31 mouse cellular contexts compared by ENCODE assay signal in genomic region chr11:78348474-78348873, GRCm38 (mm10). TPM values are rescaled to one million over a fixed set of nuclear protein-coding genes. Genes with fewer than 3 reads are reported as not detected.
DNase-seq lines count a peak whose midpoint lies in the region; ATAC-seq lines count a peak whose summit lies in the region.
"Had no signal": no experiment of that assay in that cellular context is flagged by ENCODE, and none has a peak within 500 bp of the region (broad histone marks: within the 10 kb centered on the region; RNA-seq: fewer than 3 reads in every experiment).

No protein-coding gene starts in this region.

- peak overlapping the region; percentile 19; the same call in 1 of the 2 replicates for H3K9ac ChIP-seq in hindbrain, embryonic 13.5 days
- no peak overlapping the region for H3K9ac ChIP-seq in hindbrain, embryonic 14.5 days
- H3K9ac ChIP-seq: forebrain, embryonic 13.5 days; hindbrain, embryonic 15.5 days; limb, embryonic 15.5 days; midbrain, embryonic 15.5 days; neural tube, embryonic 15.5 days had no signal

- H3K27ac ChIP-seq in hindbrain, embryonic 13.5 days, result no peak overlapping the region
- H3K27ac ChIP-seq in hindbrain, embryonic 14.5 days, result no peak overlapping the region
- H3K27ac ChIP-seq: forebrain, embryonic 13.5 days; hindbrain, embryonic 15.5 days; limb, embryonic 15.5 days; midbrain, embryonic 15.5 days; neural tube, embryonic 15.5 days had no signal

- no peaks in the 10 kb centered on the region for H3K27me3 ChIP-seq in hindbrain, embryonic 13.5 days
- no peaks in the 10 kb centered on the region for H3K27me3 ChIP-seq in hindbrain, embryonic 14.5 days (ENCODE audit: control insufficient read depth, insufficient read depth, low read length)
- no peaks in the 10 kb centered on the region for H3K27me3 ChIP-seq in megakaryocyte, embryonic 14.5 days (replicated peaks)
- H3K27me3 ChIP-seq: forebrain, embryonic 13.5 days; hindbrain, embryonic 15.5 days; limb, embryonic 15.5 days; midbrain, embryonic 15.5 days; neural tube, embryonic 15.5 days had no signal

- peaks cover 21% of the 10 kb centered on the region for H3K36me3 ChIP-seq in hindbrain, embryonic 13.5 days
- peaks cover 13% of the 10 kb centered on the region for H3K36me3 ChIP-seq in hindbrain, embryonic 14.5 days (replicated peaks; ENCODE audit: control insufficient read depth, insufficient read depth)
- H3K36me3 ChIP-seq in megakaryocyte, embryonic 14.5 days (replicated peaks; ENCODE audit: low read length), result peaks cover 58% of the 10 kb centered on the region

- H3K4me1 ChIP-seq in hindbrain, embryonic 13.5 days (replicated peaks), result peaks cover 39% of the 10 kb centered on the region
- H3K4me1 ChIP-seq in hindbrain, embryonic 14.5 days (replicated peaks; ENCODE audit: control insufficient read depth, insufficient read depth, low read length), result peaks cover 28% of the 10 kb centered on the region
- peaks cover 78% of the 10 kb centered on the region for H3K4me1 ChIP-seq in megakaryocyte, embryonic 14.5 days

- H3K9me3 ChIP-seq in hindbrain, embryonic 13.5 days, result no peaks in the 10 kb centered on the region
- H3K9me3 ChIP-seq in hindbrain, embryonic 14.5 days (ENCODE audit: control insufficient read depth, low read length), result no peaks in the 10 kb centered on the region
- H3K9me3 ChIP-seq in megakaryocyte, embryonic 14.5 days, result no peaks in the 10 kb centered on the region
- H3K9me3 ChIP-seq: forebrain, embryonic 13.5 days; hindbrain, embryonic 15.5 days; limb, embryonic 10.5 days; limb, embryonic 15.5 days; midbrain, embryonic 15.5 days; neural tube, embryonic 15.5 days had no signal

- no peak for ATAC-seq in hindbrain, embryonic 13.5 days (ENCODE audit: low FRiP score)
- no peak for ATAC-seq in hindbrain, embryonic 14.5 days (ENCODE audit: low FRiP score)
- no peak for ATAC-seq in megakaryocyte, adult 5-6 weeks (ENCODE audit: poor library complexity, severe bottlenecking)
- ATAC-seq: activated CD4-positive, CD25-positive, alpha-beta regulatory T cell, adult 4 months; forebrain, embryonic 13.5 days; inflammation-experienced regulatory T-cells, adult 6 months; midbrain, embryonic 15.5 days had no signal

- no peak for DNase-seq in hindbrain, embryonic 14.5 days (ENCODE audit: low spot score)
- DNase-seq in embryo, embryonic 10.5 days (ENCODE audit: low spot score), result peak; percentile 31
- DNase-seq in B cell, adult 2 months, result no peak
- no peak for DNase-seq in adrenal gland, adult 18-20 months (ENCODE audit: low spot score in 2 of 2)
- DNase-seq: adrenal gland, postnatal 10 days; cerebellum, adult 11 months; gastrocnemius, postnatal 10 days; heart, postnatal 4 days; kidney, adult 11 months; kidney, postnatal 14 days; layer of hippocampus, adult 9-11 months; lung, adult 2 months; retina, postnatal 1 day; right cerebral cortex, postnatal 14 days; thymus, postnatal 36 days had no signal

- 27% methylated on average over 7 of the region's 7 CpGs for WGBS in hindbrain, embryonic 13.5 days
- 42% methylated on average over 7 of the region's 7 CpGs for WGBS in hindbrain, embryonic 14.5 days

- H3K4me3 ChIP-seq in hindbrain, embryonic 13.5 days, result no peak overlapping the region
- no peak overlapping the region for H3K4me3 ChIP-seq in hindbrain, embryonic 14.5 days (replicated peaks; ENCODE audit: low read length)
- H3K4me3 ChIP-seq in megakaryocyte, embryonic 14.5 days (replicated peaks), result peak overlapping the region; percentile 4
- H3K4me3 ChIP-seq: forebrain, embryonic 13.5 days; hindbrain, embryonic 15.5 days; limb, embryonic 10.5 days; limb, embryonic 15.5 days; midbrain, embryonic 15.5 days; neural tube, embryonic 15.5 days had no signal

- no peak overlapping the region for H3K4me2 ChIP-seq in hindbrain, embryonic 13.5 days
- no peak overlapping the region for H3K4me2 ChIP-seq in hindbrain, embryonic 14.5 days (replicated peaks)
- H3K4me2 ChIP-seq: forebrain, embryonic 13.5 days; hindbrain, embryonic 15.5 days; limb, embryonic 15.5 days; midbrain, embryonic 15.5 days; neural tube, embryonic 15.5 days had no signal

RNA-seq across cellular contexts. Expression of gene Unc119, which starts 5.2 kb away (rescaled TPM):
- polyA plus RNA-seq in hindbrain, embryonic 13.5 days (2015; fragmentation: Nextera tagmentation; extraction: Ambion mirVana), result 75.1 and 76.7 TPM in 2 replicates
- polyA plus RNA-seq in hindbrain, embryonic 14.5 days (2014; fragmentation: Nextera tagmentation; extraction: Ambion mirVana), result 82.6 and 95.8 TPM in 2 replicates
- 319 and 574 TPM in 2 replicates for polyA plus RNA-seq in megakaryocyte, embryonic 14.5 days (2012; ENCODE audit: insufficient read depth, low replicate concordance)
- 94.0 and 96.6 TPM in 2 replicates for total RNA-seq in megakaryocyte, adult 5-6 weeks (2015)
- total RNA-seq in megakaryocyte, adult 5-6 weeks (2017), result 54.2 and 56.7 TPM in 2 replicates
- 10 to 100 TPM; 25.8 to 29.0 TPM for total RNA-seq in adrenal gland, adult 18-20 months (2021)

RNA-seq across cellular contexts. Expression of gene Pigs, which starts 20.3 kb away (rescaled TPM):
- 75.0 and 78.2 TPM in 2 replicates for polyA plus RNA-seq in hindbrain, embryonic 13.5 days (2015; fragmentation: Nextera tagmentation; extraction: Ambion mirVana)
- polyA plus RNA-seq in hindbrain, embryonic 14.5 days (2014; fragmentation: Nextera tagmentation; extraction: Ambion mirVana), result 76.4 and 76.5 TPM in 2 replicates
- polyA plus RNA-seq in megakaryocyte, embryonic 14.5 days (2012; ENCODE audit: insufficient read depth, low replicate concordance), result 53.1 and 73.7 TPM in 2 replicates
- 31.8 and 33.5 TPM in 2 replicates for total RNA-seq in megakaryocyte, adult 5-6 weeks (2015)
- total RNA-seq in megakaryocyte, adult 5-6 weeks (2017), result 21.5 and 22.4 TPM in 2 replicates
- total RNA-seq in adrenal gland, adult 18-20 months (2021), result 10 to 100 TPM; 56.2 to 62.4 TPM

RNA-seq across cellular contexts. Expression of gene Aldoc, which starts 25.7 kb away (rescaled TPM):
- polyA plus RNA-seq in hindbrain, embryonic 13.5 days (2015; fragmentation: Nextera tagmentation; extraction: Ambion mirVana), result 144 and 175 TPM in 2 replicates
- 278 and 292 TPM in 2 replicates for polyA plus RNA-seq in hindbrain, embryonic 14.5 days (2014; fragmentation: Nextera tagmentation; extraction: Ambion mirVana)
- 25.1 and 40.6 TPM in 2 replicates for polyA plus RNA-seq in megakaryocyte, embryonic 14.5 days (2012; ENCODE audit: insufficient read depth, low replicate concordance)
- total RNA-seq in megakaryocyte, adult 5-6 weeks (2015), result 0.62 and 1.7 TPM in 2 replicates
- total RNA-seq in megakaryocyte, adult 5-6 weeks (2017), result 1.0 and 1.6 TPM in 2 replicates
- 10 to 100 TPM; 20.8 to 26.9 TPM for total RNA-seq in adrenal gland, adult 18-20 months (2021)

RNA-seq across cellular contexts. Expression of gene Foxn1, which starts 37.9 kb away (rescaled TPM):
- polyA plus RNA-seq in hindbrain, embryonic 13.5 days (2015; fragmentation: Nextera tagmentation; extraction: Ambion mirVana), result not detected in 2 replicates
- not detected in 2 replicates for polyA plus RNA-seq in hindbrain, embryonic 14.5 days (2014; fragmentation: Nextera tagmentation; extraction: Ambion mirVana)
- not detected in 2 replicates for polyA plus RNA-seq in megakaryocyte, embryonic 14.5 days (2012; ENCODE audit: insufficient read depth, low replicate concordance)
- total RNA-seq in megakaryocyte, adult 5-6 weeks (2015), result not detected in 2 replicates
- not detected in 2 replicates for total RNA-seq in megakaryocyte, adult 5-6 weeks (2017)
- total RNA-seq in adrenal gland, adult 18-20 months (2021), result under 1 TPM; 0.19 to 0.20 TPM
- total RNA-seq: ES-E14; gastrocnemius, postnatal 10 days; heart, postnatal 4 days; left cerebral cortex, postnatal 10 days; megakaryocyte-erythroid progenitor cell, adult 5-6 weeks had no signal
- polyA plus RNA-seq: activated CD4-positive, CD25-positive, alpha-beta regulatory T cell, adult 4 months; forebrain, embryonic 13.5 days; gonadal fat pad, adult 2 months; hindbrain, embryonic 15.5 days; inflammation-experienced regulatory T-cells, adult 6 months; kidney, embryonic 14.5 days; limb, embryonic 10.5 days; midbrain, embryonic 15.5 days; neural tube, embryonic 15.5 days had no signal

RNA-seq across cellular contexts. Expression of gene Spag5, which starts 47.1 kb away (rescaled TPM):
- 9.9 and 10.2 TPM in 2 replicates for polyA plus RNA-seq in hindbrain, embryonic 13.5 days (2015; fragmentation: Nextera tagmentation; extraction: Ambion mirVana)
- polyA plus RNA-seq in hindbrain, embryonic 14.5 days (2014; fragmentation: Nextera tagmentation; extraction: Ambion mirVana), result 5.6 and 9.2 TPM in 2 replicates
- 16.9 and 30.9 TPM in 2 replicates for polyA plus RNA-seq in megakaryocyte, embryonic 14.5 days (2012; ENCODE audit: insufficient read depth, low replicate concordance)
- 23.6 and 31.6 TPM in 2 replicates for total RNA-seq in megakaryocyte, adult 5-6 weeks (2015)
- total RNA-seq in megakaryocyte, adult 5-6 weeks (2017), result 60.7 and 63.2 TPM in 2 replicates
- 1 to 10 TPM; 1.9 to 4.3 TPM for total RNA-seq in adrenal gland, adult 18-20 months (2021)
